Mouse (Mus musculus): ENCODE measurements around the gene Ripor3.

DNA sequence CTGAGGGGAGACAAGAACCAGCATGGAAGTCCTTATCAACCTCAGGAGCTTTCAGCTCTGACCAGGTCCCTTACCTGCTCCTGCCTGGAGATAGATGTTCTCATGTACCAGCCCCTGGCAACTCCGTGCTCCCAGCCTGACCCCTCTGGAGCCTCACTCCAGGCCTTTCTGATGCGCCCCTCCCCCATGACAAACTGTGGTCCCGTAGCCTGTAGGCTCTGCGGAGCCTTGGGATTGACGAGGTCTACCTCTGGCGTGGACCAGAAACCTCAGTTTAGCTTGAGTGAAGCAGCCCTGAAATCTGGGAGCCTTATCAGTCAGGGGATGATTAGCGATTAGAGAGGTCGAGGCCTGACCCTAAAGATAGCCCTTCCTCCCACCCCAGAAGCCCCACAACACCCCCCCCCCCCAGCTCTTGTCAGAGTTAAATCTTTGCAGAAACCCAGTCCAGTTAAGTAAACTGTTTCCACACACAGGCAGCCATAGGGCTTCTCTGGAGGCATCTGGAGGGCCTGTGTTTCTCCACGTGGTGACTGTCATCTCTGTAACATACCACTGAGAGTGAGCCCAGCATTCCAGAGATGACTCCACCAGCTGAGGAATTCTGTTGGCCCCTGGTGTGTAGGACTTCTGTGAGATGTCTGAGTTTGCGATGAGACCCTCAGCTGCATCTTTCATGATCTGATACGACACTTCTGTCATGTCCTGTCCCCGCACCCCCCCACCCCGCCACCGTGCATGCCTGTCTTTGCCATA, 45.7 kb upstream of the Ripor3 start:
- TF ChIP-seq MAFK (IDR thresholded peaks at IDR 0.05; ENCODE audit: insufficient read depth, low read depth, low read length) (no peak), ZNF384 (IDR thresholded peaks at IDR 0.05; ENCODE audit: low read depth, low read length) (no peak), ZC3H11A (IDR thresholded peaks at IDR 0.05; ENCODE audit: borderline replicate concordance, low read depth, low read length) (no peak), CHD2 (IDR thresholded peaks at IDR 0.05; ENCODE audit: low read depth, low read length) (no peak), HCFC1 (IDR thresholded peaks at IDR 0.05; ENCODE audit: borderline replicate concordance, insufficient read depth, low read length) (no peak)

All from ES-E14 (cell line).